Mouse (Mus musculus) G1E (cell line): ENCODE measurements around the gene Krtap5-1. TPM values are rescaled to one million over a fixed set of nuclear protein-coding genes. Genes with fewer than 3 reads are reported as not detected.
A peak's percentile ranks its signal among the peaks of the same experiment; 100 is the strongest.
"Not testable (repeated sequence)": the region's sequence is repeated elsewhere in the genome, so short reads cannot be mapped to it uniquely, and the experiment has no call there.

ENCODE experiments used
- ATAC-seq: 2 replicates; pipeline ENCODE4 v1.8.0; 2016; ENCODE audit warnings: mild to moderate bottlenecking; ENCODE audit not compliant: insufficient number of reproducible peaks, poor library complexity, low FRiP score, severe bottlenecking; ENCODE audit errors: extremely low read depth
- DNase-seq: peaks from one replicate; pipeline ENCODE4 v3.0.0; 2012; ENCODE audit warnings: low spot score
- H3K27me3 ChIP-seq: 2 replicates; pipeline ENCODE4 v1.6.1; 2012; ENCODE audit warnings: mild to moderate bottlenecking, low read length, inconsistent platforms; ENCODE audit not compliant: insufficient read depth
- H3K36me3 ChIP-seq: replicated peaks from 2 replicates; pipeline ENCODE3; 2012; ENCODE audit warnings: mild to moderate bottlenecking, inconsistent platforms
- H3K4me1 ChIP-seq: 2 replicates; pipeline ENCODE4 v1.6.1; 2012; ENCODE audit warnings: low read depth, low read length, inconsistent platforms, mixed read lengths; ENCODE audit not compliant: insufficient read depth
- H3K4me3 ChIP-seq: 2 replicates; pipeline ENCODE4 v1.5.1; 2012; ENCODE audit warnings: low read depth, mild to moderate bottlenecking, inconsistent platforms, low read length, moderate library complexity, mixed read lengths
- H3K9me3 ChIP-seq: replicated peaks from 2 replicates; pipeline ENCODE4 v1.6.1; 2012; ENCODE audit warnings: inconsistent platforms
- CTCF ChIP-seq: IDR thresholded peaks from 2 replicates; pipeline ENCODE4 v1.5.1; 2012; ENCODE audit warnings: low read depth, low read length, inconsistent platforms, mixed read lengths
- GATA1 ChIP-seq: IDR thresholded peaks from 2 replicates; pipeline ENCODE4 v1.6.1; 2012; ENCODE audit warnings: borderline replicate concordance, low read length, inconsistent platforms, mixed read lengths
- GATA2 ChIP-seq: IDR thresholded peaks from 2 replicates; pipeline ENCODE4 v1.6.1; 2012; ENCODE audit warnings: low read depth, low read length, inconsistent platforms, borderline replicate concordance
- POLR2AphosphoS5 ChIP-seq: IDR thresholded peaks from 2 replicates; pipeline ENCODE4 v1.6.1; 2012; ENCODE audit warnings: low read depth, low read length, inconsistent platforms; ENCODE audit not compliant: insufficient replicate concordance
- TAL1 ChIP-seq: conservative IDR thresholded peaks from 2 replicates; pipeline ENCODE4 v1.6.1; 2012; ENCODE audit warnings: low read depth, low read length, inconsistent platforms, mixed read lengths
- polyA plus RNA-seq: library from polyadenylated mRNA; stranded (reverse); fragments of >175 nt; gene quantifications from 2 replicates; pipeline ENCODE4 v1.2.3, GENCODE M21; 2012
- total RNA-seq, 2 experiments: library from RNA; stranded (forward) in 1 of 2; stranded (reverse) in 1 of 2; fragments of 200-1000 nt in 1 of 2; fragments of >200 nt in 1 of 2; fragmentation: Nextera tagmentation in 1 of 2; gene quantifications; 2 replicates each; pipeline ENCODE4 v1.2.3; 2014 to 2017

Gene Krtap5-1
- total RNA-seq (2014; fragmentation: Nextera tagmentation) (not detected in 2 replicates), total RNA-seq (2017) (not detected in 2 replicates), polyA plus RNA-seq (not detected in 2 replicates)

GRCm38 (mm10) chr7:142297018-142297417 is at the start of gene Krtap5-1:
Gene Krtap5-1, minus strand, starts transcription at chr7:142297118.
- not testable (repeated sequence) for ATAC-seq, H3K4me1 ChIP-seq, H3K27me3 ChIP-seq, H3K9me3 ChIP-seq, H3K36me3 ChIP-seq, DNase-seq, H3K4me3 ChIP-seq

- Histone ChIP-seq H3K27me3 (no peaks in the 10 kb centered on the region), H3K9me3 (no peaks in the 10 kb centered on the region), H3K4me3 (no peak overlapping the region), H3K36me3 (no peaks in the 10 kb centered on the region), H3K4me1 (peaks cover 53% of the 10 kb centered on the region)
- ATAC-seq (no peak), DNase-seq (no peak)
- no peak for TF ChIP-seq GATA2
- no peak for TF ChIP-seq CTCF
- no peak for TF ChIP-seq GATA1
- TF ChIP-seq TAL1, result no peak
- TF ChIP-seq POLR2AphosphoS5, result no peak
These were observed 45.3 kb upstream of the Krtap5-1 start for GRCm38 (mm10) chr7:142342247-142342640.

- no peak for ATAC-seq
- H3K4me3 ChIP-seq, result no peak overlapping the region
These were observed 44.8 kb upstream of the Krtap5-1 start for GRCm38 (mm10) chr7:142341564-142342246.

GRCm38 (mm10) chr7:142340269-142340970 is 43.5 kb upstream of the Krtap5-1 start:
- Histone ChIP-seq H3K4me1 (peaks cover 46% of the 10 kb centered on the region), H3K9me3 (no peaks in the 10 kb centered on the region), H3K36me3 (no peaks in the 10 kb centered on the region), H3K4me3 (no peak overlapping the region; the same call in 1 of the 2 replicates), H3K27me3 (no peaks in the 10 kb centered on the region)
- TF ChIP-seq GATA2 (no peak), CTCF (no peak), GATA1 (no peak), POLR2AphosphoS5 (no peak), TAL1 (no peak)
- DNase-seq, result peak; percentile 76
- ATAC-seq, result peak; percentile 82

More at GRCm38 (mm10) chr7:142341564-142342246, 44.8 kb upstream of the Krtap5-1 start:
- H3K4me1 ChIP-seq, result peaks cover 49% of the 10 kb centered on the region
- no peaks in the 10 kb centered on the region for H3K27me3 ChIP-seq
- DNase-seq, result no peak
- TF ChIP-seq TAL1, result no peak
- TF ChIP-seq CTCF, result no peak
- no peak for TF ChIP-seq POLR2AphosphoS5
- TF ChIP-seq GATA2, result no peak
- TF ChIP-seq GATA1, result no peak
- no peaks in the 10 kb centered on the region for H3K9me3 ChIP-seq
- H3K36me3 ChIP-seq, result no peaks in the 10 kb centered on the region

- ATAC-seq (no peak), DNase-seq (no peak)
- H3K36me3 ChIP-seq, result no peaks in the 10 kb centered on the region
These were observed 38.2 kb upstream of the Krtap5-1 start for GRCm38 (mm10) chr7:142335151-142335550.

GRCm38 (mm10) chr7:142334246-142334645 is 37.3 kb upstream of the Krtap5-1 start:
- Histone ChIP-seq H3K9me3 (no peaks in the 10 kb centered on the region), H3K27me3 (peaks cover 33% of the 10 kb centered on the region), H3K4me1 (peaks cover 28% of the 10 kb centered on the region), H3K4me3 (no peak overlapping the region), H3K36me3 (no peaks in the 10 kb centered on the region)
- DNase-seq, result peak; percentile 60
- no peak for TF ChIP-seq GATA2
- TF ChIP-seq CTCF, result peak; percentile 69
- ATAC-seq, result peak; percentile 28; the same call in 1 of the 2 replicates

More at GRCm38 (mm10) chr7:142335151-142335550, 38.2 kb upstream of the Krtap5-1 start:
- peaks cover 36% of the 10 kb centered on the region for H3K4me1 ChIP-seq
- H3K9me3 ChIP-seq, result no peaks in the 10 kb centered on the region
- H3K4me3 ChIP-seq, result no peak overlapping the region
- no peak for TF ChIP-seq CTCF
- no peak for TF ChIP-seq GATA2
- TF ChIP-seq GATA1, result no peak
- TF ChIP-seq POLR2AphosphoS5, result no peak
- TF ChIP-seq TAL1, result no peak
- H3K27me3 ChIP-seq, result peaks cover 24% of the 10 kb centered on the region

GRCm38 (mm10) chr7:142332741-142333140 is 35.8 kb upstream of the Krtap5-1 start:
- not testable (repeated sequence) for H3K9me3 ChIP-seq, H3K4me3 ChIP-seq, H3K36me3 ChIP-seq, ATAC-seq, DNase-seq
- H3K4me1 ChIP-seq, result peaks cover 31% of the 10 kb centered on the region
- peaks cover 46% of the 10 kb centered on the region for H3K27me3 ChIP-seq
